Mouse (Mus musculus): ENCODE results near the gene AY761185.
"Not testable (repeated sequence)": the region's sequence is repeated elsewhere in the genome, so short reads cannot be mapped to it uniquely, and the experiment has no call there.

AY761185 gene

DNA sequence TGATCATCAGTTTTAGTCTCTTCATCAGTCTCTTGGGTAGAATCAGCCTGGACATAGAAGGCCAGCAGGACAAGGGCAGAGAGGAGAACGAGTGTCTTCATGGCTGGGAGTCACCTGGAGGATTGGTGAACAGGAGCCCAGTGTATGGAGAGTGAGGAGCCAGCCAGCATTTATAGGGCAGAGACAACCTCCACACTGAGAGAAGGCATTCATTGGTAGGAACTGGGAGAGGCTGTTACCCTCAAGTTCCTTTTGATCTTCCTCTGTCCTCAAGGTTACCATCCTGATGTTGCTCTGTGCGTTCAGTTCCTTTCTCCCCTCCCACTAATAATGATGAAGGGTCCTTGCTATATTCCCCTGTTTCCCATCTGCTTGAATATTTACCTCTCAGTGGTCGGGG lies at the start of gene AY761185:
AY761185 (minus strand) TSS at position 101 of the 400 bp plus-strand sequence.
- no peak for DNase-seq

DNA sequence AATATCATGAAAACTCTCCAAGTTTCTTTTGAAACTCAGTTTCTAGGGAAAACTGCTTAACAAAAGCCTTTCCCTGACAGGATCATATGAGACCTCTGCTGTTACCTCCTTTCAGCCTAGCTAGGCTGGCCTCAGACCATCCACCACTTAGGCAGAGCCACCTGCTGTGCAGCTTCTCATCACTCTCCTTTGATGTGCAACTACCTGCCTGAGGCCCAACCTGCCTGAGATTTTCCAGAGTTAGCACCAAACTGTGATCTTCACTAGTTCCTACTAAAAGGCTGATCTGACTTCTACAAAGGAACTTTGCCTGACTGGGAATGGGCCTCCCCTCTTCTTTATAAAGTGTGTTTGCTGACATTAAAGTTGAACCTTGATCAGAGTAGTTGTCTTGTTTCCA lies 49.5 kb upstream of the AY761185 start:
- not testable (repeated sequence) for DNase-seq

DNA sequence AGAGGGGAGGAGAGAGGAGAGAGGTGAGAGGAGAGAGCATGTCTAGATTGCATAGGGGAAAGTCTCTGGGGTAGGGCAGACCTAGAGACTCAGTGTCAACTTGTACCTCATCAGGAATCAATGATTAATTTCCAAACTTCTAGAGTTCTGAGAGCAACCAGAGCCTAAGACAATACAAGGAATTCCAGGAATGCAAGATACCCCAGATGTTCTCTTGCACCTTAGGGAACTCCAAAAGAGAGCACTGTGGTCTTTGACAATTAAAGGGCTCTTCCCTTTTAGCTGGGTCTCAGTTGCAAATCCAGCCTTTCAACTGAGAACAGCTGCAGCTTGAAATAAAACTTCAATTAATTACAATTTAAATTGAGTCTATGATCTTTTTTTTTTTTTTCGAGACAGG lies 35.3 kb upstream of the AY761185 start:
- no peak for DNase-seq

DNA sequence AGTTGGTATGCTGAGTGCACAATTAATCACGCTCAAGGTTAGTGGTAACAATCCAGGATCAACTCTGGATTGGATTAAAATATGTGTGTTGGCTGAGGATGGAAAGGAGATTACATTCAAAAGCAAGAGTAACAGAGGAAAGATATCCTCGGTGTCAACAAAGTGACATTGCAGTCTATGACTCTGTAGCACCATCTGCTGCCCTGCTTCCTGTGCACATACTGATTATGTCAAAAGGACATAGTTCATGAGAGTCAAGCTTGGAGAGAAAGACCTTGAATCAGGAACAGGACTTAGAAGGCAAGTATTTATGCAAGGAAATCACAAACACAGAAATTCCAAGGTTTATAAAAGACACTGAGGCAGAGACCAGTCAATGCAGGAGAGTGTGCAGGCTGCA lies 20.0 kb upstream of the AY761185 start:
- DNase-seq, result no peak

GRCm38 (mm10) chr8:20921971-20922370 lies 22.5 kb downstream of the AY761185 start, which contains the start of gene Gm6040:
Gm6040 (minus strand) TSS chr8:20922071.
- no peak for DNase-seq

DNA sequence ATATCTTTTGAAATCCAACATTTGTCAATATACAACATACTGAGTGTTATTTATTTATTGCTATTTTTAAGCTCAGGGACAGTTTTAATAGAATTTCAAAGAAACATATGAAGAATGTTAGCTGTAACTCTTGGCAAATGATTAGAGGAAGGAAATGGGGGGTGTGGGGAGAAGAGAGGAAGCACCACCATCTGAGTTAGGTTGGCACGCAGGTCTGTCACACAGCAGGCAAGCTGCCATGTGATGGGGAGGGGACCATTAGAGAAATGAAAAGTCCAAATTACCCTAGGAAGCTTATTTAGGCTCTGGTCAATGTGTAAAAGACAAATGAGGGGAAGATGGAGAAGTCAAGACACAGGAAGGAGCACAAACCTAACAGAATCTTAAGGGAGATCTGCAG lies 32.2 kb downstream of the AY761185 start:
- DNase-seq, result no peak

- DNase-seq, result no peak
Measured at GRCm38 (mm10) chr8:20908256-20908655, 36.3 kb downstream of the AY761185 start.

- no peak for DNase-seq
Measured at GRCm38 (mm10) chr8:20907119-20907518, 37.4 kb downstream of the AY761185 start.

DNA sequence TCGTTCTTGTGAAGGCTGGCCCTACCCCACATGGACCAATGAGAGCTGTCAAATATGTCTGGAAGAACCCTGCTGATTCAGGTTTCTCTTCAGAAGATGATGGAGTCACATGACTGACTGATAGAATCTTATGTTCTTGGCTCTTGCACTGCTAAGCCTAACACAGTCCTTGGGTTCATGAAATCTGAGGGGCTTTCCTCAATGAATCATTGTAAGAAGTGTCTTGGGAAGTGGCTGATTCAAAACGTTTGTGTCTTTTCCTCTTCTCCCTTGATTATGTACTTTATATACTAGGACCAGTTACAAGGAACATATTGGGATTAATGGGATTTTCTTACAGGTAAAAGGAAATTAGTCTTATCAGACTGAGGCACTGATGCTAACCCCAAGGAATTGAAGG lies 42.0 kb downstream of the AY761185 start, which contains the start of gene Gm15056:
Gm15056 (minus strand) TSS at position 101 of the 400 bp plus-strand sequence.
- no peak for DNase-seq
